Mouse (Mus musculus): Measurements from ENCODE around the gene Arhgap24.

The Arhgap24 gene

GRCm38 (mm10) chr5:102749020-102749419 is 267.8 kb downstream of the Arhgap24 start:
- peak; percentile 64 to 70 for DNase-seq

GRCm38 (mm10) chr5:102750674-102751073 is 269.5 kb downstream of the Arhgap24 start:
- DNase-seq = no peak

GRCm38 (mm10) chr5:102751661-102752307 is 270.6 kb downstream of the Arhgap24 start:
- DNase-seq = peak; percentile 51 to 67

- no peak for DNase-seq
Observed at GRCm38 (mm10) chr5:102752308-102752663, 271.1 kb downstream of the Arhgap24 start.

GRCm38 (mm10) chr5:102757040-102757439 is 275.8 kb downstream of the Arhgap24 start:
- no peak for DNase-seq

- peak; percentile 74 to 85 for DNase-seq
Observed at GRCm38 (mm10) chr5:102765694-102766093, 284.5 kb downstream of the Arhgap24 start.

- peak; percentile 84 to 91 for DNase-seq
Observed at GRCm38 (mm10) chr5:102766311-102767057, 285.3 kb downstream of the Arhgap24 start.

GRCm38 (mm10) chr5:102767058-102767444 is 285.9 kb downstream of the Arhgap24 start:
- DNase-seq = peak; percentile 55 to 82

- no peak for DNase-seq
Observed at GRCm38 (mm10) chr5:102767822-102768221, 286.6 kb downstream of the Arhgap24 start.

- peak; percentile 80 to 83 for DNase-seq
Observed at GRCm38 (mm10) chr5:102768385-102769080, 287.3 kb downstream of the Arhgap24 start.

GRCm38 (mm10) chr5:102770611-102771010 is 289.4 kb downstream of the Arhgap24 start:
- DNase-seq = no peak

- DNase-seq = peak; percentile 51 to 77
Observed at GRCm38 (mm10) chr5:102774500-102774899, 293.3 kb downstream of the Arhgap24 start.

- DNase-seq = no peak
Observed at GRCm38 (mm10) chr5:102777255-102777654, 296.1 kb downstream of the Arhgap24 start.

- no peak for DNase-seq
Observed at GRCm38 (mm10) chr5:102777852-102778251, 296.7 kb downstream of the Arhgap24 start.

GRCm38 (mm10) chr5:102778253-102778652 is 297.1 kb downstream of the Arhgap24 start:
- peak; percentile 36 to 63 for DNase-seq

- DNase-seq = no peak
Observed at GRCm38 (mm10) chr5:102783585-102783984, 302.4 kb downstream of the Arhgap24 start.

- DNase-seq = peak in 1 of 2 experiments; percentile 54
Observed at GRCm38 (mm10) chr5:102786123-102786522, 304.9 kb downstream of the Arhgap24 start.

- no peak for DNase-seq
Observed at GRCm38 (mm10) chr5:102788437-102788836, 307.2 kb downstream of the Arhgap24 start.

- peak; percentile 32 to 64 for DNase-seq
Observed at GRCm38 (mm10) chr5:102791273-102791672, 310.1 kb downstream of the Arhgap24 start.

- DNase-seq = peak in 1 of 2 experiments; percentile 32
Observed at GRCm38 (mm10) chr5:102793536-102793935, 312.3 kb downstream of the Arhgap24 start.

- DNase-seq = no peak
Observed at GRCm38 (mm10) chr5:102801469-102801868, 320.3 kb downstream of the Arhgap24 start.

GRCm38 (mm10) chr5:102802833-102803232 is 321.6 kb downstream of the Arhgap24 start:
- no peak for DNase-seq

- DNase-seq = peak; percentile 41 to 60
Observed at GRCm38 (mm10) chr5:102803675-102804074, 322.5 kb downstream of the Arhgap24 start.

- no peak for DNase-seq
Observed at GRCm38 (mm10) chr5:102807518-102807917, 326.3 kb downstream of the Arhgap24 start.

All from kidney, postnatal 25 days (tissue).